In genomic region chr7:43774364-43774763, GRCm38 (mm10) we compare ENCODE assay signal across 21 mouse cellular contexts. TPM values are rescaled to one million over a fixed set of nuclear protein-coding genes. Genes with fewer than 3 reads are reported as not detected.
DNase-seq lines count a peak whose midpoint lies in the region; ATAC-seq lines count a peak whose summit lies in the region.
"Had no signal": no experiment of that assay in that cellular context is flagged by ENCODE, and none has a peak within 500 bp of the region (broad histone marks: within the 10 kb centered on the region; RNA-seq: fewer than 3 reads in every experiment).

TSS of gene Klk11 (plus strand) at chr7:43774604.

- H3K9me3 ChIP-seq in embryonic facial prominence, embryonic 15.5 days (replicated peaks), result no peaks in the 10 kb centered on the region
- no peaks in the 10 kb centered on the region for H3K9me3 ChIP-seq in forebrain, embryonic 16.5 days (ENCODE audit: control insufficient read depth, low read length)
- H3K9me3 ChIP-seq: forebrain, embryonic 12.5 days; heart, embryonic 15.5 days had no signal

- H3K36me3 ChIP-seq in embryonic facial prominence, embryonic 15.5 days, result no peaks in the 10 kb centered on the region
- no peaks in the 10 kb centered on the region for H3K36me3 ChIP-seq in forebrain, embryonic 16.5 days (ENCODE audit: control insufficient read depth, insufficient read depth)
- H3K36me3 ChIP-seq: forebrain, embryonic 12.5 days; heart, embryonic 15.5 days had no signal

- DNase-seq in heart, postnatal 4 days, result peak; percentile 3
- no peak for DNase-seq in heart, adult 18-20 months
- peak; percentile 33 for DNase-seq in testis, postnatal 10 days (ENCODE audit: low spot score)
- no peak for DNase-seq in testis, postnatal 14 days (ENCODE audit: low spot score)
- DNase-seq in adrenal gland, adult 8-10 months, result no peak
- DNase-seq: adrenal gland, postnatal 14 days; B cell, adult 2 months; cerebellum, adult 8-10 months; kidney, postnatal 4 days; lung, postnatal 14 days; right cerebral cortex, adult 18-20 months had no signal

- H3K27me3 ChIP-seq in embryonic facial prominence, embryonic 15.5 days, result no peaks in the 10 kb centered on the region
- H3K27me3 ChIP-seq in forebrain, embryonic 16.5 days (replicated peaks; ENCODE audit: control insufficient read depth, insufficient read depth, low read length), result no peaks in the 10 kb centered on the region
- H3K27me3 ChIP-seq: forebrain, embryonic 12.5 days; heart, embryonic 15.5 days had no signal

- ATAC-seq in embryonic facial prominence, embryonic 15.5 days (ENCODE audit: insufficient number of reproducible peaks, low FRiP score, low TSS enrichment, low read depth), result no peak
- no peak for ATAC-seq in forebrain, embryonic 16.5 days

- H3K4me2 ChIP-seq in embryonic facial prominence, embryonic 15.5 days (replicated peaks), result peak within 1 kb of the TSS; percentile 17
- H3K4me2 ChIP-seq in forebrain, embryonic 16.5 days (ENCODE audit: low read length), result no peak within 1 kb of the TSS
- H3K4me2 ChIP-seq: forebrain, embryonic 12.5 days; heart, embryonic 15.5 days; hindbrain, embryonic 14.5 days had no signal

- H3K4me3 ChIP-seq in embryonic facial prominence, embryonic 15.5 days (replicated peaks), result no peak within 1 kb of the TSS
- no peak within 1 kb of the TSS for H3K4me3 ChIP-seq in forebrain, embryonic 16.5 days (replicated peaks; ENCODE audit: low read length)
- H3K4me3 ChIP-seq: forebrain, embryonic 12.5 days; heart, embryonic 15.5 days had no signal

- H3K4me1 ChIP-seq in embryonic facial prominence, embryonic 15.5 days, result peaks cover 4% of the 10 kb centered on the region; the same call in 1 of the 2 replicates
- no peaks in the 10 kb centered on the region for H3K4me1 ChIP-seq in forebrain, embryonic 16.5 days (replicated peaks; ENCODE audit: control insufficient read depth, insufficient read depth, low read length)
- H3K4me1 ChIP-seq: heart, embryonic 15.5 days had no signal

- peak within 1 kb of the TSS; percentile 82 for H3K27ac ChIP-seq in embryonic facial prominence, embryonic 15.5 days (replicated peaks)
- H3K27ac ChIP-seq in forebrain, embryonic 16.5 days (ENCODE audit: low read length), result no peak within 1 kb of the TSS
- H3K27ac ChIP-seq: forebrain, embryonic 12.5 days; heart, embryonic 15.5 days; hindbrain, embryonic 14.5 days; liver, embryonic 14.5 days had no signal

- no peak within 1 kb of the TSS for H3K9ac ChIP-seq in embryonic facial prominence, embryonic 15.5 days
- no peak within 1 kb of the TSS for H3K9ac ChIP-seq in forebrain, embryonic 16.5 days (replicated peaks; ENCODE audit: low read depth, low read length)
- H3K9ac ChIP-seq: forebrain, embryonic 12.5 days; heart, embryonic 15.5 days; hindbrain, embryonic 14.5 days; liver, embryonic 14.5 days had no signal

- WGBS in embryonic facial prominence, embryonic 15.5 days, result 77% methylated on average over 5 of the region's 5 CpGs
- 97% methylated on average over 5 of the region's 5 CpGs for WGBS in forebrain, embryonic 16.5 days

RNA-seq across cellular contexts. Expression of gene Klk11, which starts in this region (rescaled TPM):
- not detected for total RNA-seq in heart, postnatal 4 days (2021)
- under 1 TPM in 1 of 2 experiments, not detected in 1; 0.30 TPM for total RNA-seq in heart, adult 18-20 months (2021)
- polyA plus RNA-seq in embryonic facial prominence, embryonic 15.5 days (2015; fragmentation: Nextera tagmentation; extraction: Ambion mirVana), result 24.3 and 25.3 TPM in 2 replicates
- total RNA-seq in adrenal gland, adult 8-10 months (2022), result under 1 TPM in 1 of 4 experiments, not detected in 3; 0.32 TPM
- not detected in 2 replicates for polyA plus RNA-seq in forebrain, embryonic 16.5 days (2015; fragmentation: Nextera tagmentation; extraction: Ambion mirVana)
- total RNA-seq: adrenal gland, postnatal 14 days; layer of hippocampus, postnatal 25 days; left cerebral cortex, postnatal 36 days; MEL had no signal
- polyA plus RNA-seq: forebrain, embryonic 12.5 days; gonadal fat pad, adult 2 months; hindbrain, embryonic 14.5 days; liver, embryonic 14.5 days had no signal

Comparison
In these comparisons a context has a peak if more than half of its experiments do, and no peak if none do; other contexts are left out.
1. RNA of gene Klk11 (polyA plus RNA-seq): 24.3 to 25.3 TPM in embryonic facial prominence, embryonic 15.5 days; not detected in forebrain, embryonic 16.5 days; every median in the first group is over 10 times any median in the second.
2. Peak in DNase-seq in heart, postnatal 4 days; RNA of the gene not detected or under 1 TPM.